Mouse (Mus musculus) regulatory T cell (primary cell): Measurements from ENCODE around the gene Tph2.

ENCODE experiments used
- in situ Hi-C: fragments of 300-600 bp; cut with MboI, MseI; formaldehyde crosslinking; loops from one replicate; pipeline ENCODE4 v1.15.1; 2025; ENCODE audit warnings: high pct_unique_total_duplicates

Tph2 gene

DNA sequence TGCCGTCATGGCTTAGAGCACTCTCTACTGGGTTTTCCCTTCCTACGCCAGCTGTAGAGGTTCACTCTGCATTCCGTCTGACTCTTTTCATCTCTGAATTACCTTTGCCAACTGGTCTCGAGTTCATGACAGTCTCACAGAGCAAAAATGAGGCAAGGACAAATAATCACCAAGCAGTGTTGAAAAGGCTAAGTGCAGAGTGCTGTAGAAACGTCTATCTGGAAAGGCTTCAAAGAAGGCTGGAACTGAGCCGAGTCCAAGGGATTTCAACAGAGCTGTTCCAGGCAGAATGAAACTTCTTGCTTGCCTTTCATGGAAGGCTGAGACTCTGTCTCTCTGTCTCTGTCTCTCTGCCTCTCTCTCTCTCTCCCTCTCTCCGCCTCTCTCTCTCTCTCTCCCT is 47.8 kb downstream of the Tph2 start:
- in situ Hi-C loops = no loop called here

DNA sequence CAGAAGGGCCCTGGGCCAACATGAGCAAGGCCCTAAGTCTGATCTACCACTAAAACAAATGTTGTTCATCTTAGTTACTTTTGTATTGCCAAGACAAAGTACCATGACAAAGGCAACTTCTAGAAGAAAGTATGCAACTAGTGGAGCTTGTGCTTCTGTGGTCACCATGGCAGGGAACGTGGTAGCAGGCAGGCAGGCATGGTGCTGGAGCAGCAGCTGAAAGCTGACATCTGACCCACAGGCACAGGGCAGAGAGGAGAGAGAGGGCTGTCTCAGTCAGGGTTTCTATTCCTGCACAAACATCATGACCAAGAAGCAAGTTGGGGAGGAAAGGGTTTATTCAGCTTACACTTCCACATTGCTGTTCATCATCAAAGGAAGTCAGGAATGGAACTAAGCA is 56.9 kb downstream of the Tph2 start:
- in situ Hi-C loops = no loop called here

DNA sequence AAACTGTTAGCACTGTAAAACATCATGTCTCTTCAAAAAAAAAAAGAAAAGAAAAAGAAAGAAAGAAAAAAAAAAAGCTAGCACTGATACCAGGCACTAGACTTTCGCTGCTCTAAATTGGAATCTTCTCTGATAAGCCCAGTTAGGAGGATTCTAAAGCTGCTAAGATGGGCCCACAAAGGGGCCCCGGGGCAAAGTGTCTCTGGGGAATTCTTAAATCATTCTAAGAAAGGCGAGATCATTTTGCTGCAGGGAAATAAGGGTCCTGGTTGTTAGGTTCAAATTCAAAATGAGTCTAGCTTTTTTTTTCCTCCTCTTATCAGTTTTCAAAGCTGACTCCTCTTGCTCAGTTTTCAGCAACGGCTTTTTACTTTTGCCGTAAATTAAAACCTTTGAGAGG is 59.3 kb downstream of the Tph2 start:
- in situ Hi-C loops = no loop called here

DNA sequence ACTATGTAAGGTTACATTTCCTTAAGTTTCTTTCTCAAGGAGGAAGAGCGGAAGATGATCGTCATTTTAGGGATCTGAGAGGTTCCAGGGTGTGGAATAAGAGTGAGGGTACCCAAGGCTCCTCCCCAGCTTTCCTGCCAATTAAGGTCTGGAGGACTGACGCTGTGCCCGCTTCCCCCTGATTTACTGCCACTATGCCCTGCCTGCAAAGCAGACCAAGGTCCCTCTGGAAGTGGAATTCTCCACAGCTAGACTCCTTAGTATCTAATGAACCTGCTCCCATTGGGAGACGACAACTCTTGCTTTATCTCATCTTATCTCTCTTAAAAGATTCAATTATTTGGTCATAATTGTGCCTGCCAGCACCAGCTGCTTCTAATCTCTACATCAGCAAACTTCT is 59.8 kb downstream of the Tph2 start:
- in situ Hi-C loops = no loop called here

DNA sequence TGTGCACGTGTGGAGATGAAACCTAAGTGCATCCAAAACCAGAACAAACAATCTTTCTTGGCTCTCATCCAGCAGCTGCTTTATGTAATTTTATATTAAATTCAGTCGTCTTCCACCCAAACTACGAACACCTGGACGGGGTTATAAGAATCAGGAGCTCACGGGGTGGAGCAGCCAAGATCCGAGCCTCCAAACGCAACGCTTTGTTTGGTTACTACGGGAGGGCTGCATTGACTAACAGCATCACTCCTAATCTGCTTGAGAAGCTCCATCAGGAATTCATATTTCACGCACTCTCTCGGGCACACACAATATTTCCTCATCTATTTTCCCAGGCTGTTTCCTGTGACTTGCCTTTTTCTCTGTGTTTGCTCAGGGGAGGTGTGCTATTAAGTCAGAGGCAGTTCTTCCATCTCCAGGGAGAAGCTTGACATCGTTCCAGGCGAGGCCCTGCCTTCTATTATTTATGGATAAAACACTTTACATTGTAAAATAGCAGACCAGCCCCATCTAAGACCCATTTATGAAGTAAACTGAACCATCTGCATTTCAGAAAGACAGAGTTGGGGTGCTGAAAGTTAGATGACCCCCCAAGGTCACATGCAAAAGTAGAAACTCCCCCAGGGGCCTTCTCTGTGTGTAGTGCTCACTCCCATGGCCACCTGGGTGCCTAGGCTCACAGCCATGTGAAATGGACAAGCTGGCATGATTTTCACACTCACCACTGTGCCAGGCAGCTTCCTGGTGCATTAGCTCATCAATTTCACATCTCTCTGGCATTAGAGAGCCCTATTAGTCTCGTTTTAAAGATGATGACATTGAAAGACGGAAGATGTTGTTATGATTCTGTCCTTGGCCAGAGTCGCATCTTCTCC is 76.9 kb downstream of the Tph2 start:
- in situ Hi-C loops = loop anchor here (5.0 kb wide), 1 partner anchor 1101 kb away; no protein-coding TSS in a partner anchor

DNA sequence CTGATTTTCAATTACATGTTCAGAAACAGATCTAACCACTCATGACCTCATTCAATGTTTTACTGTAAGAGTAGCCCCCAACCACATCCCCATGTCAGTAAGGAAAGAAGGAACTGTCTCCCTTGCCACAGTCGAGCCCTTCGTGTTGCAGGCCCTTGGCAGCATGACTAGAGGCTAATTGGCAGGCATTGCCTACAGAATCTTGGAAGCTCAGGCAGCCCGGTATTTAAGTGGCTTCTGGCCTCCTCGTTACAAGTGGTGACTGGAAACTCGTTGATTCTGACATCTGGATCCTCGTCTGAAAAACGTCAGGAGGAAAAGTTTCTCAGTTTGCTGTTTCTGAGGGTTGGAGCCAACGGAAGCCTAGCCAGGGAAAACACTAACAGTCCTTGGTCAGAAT is 80.6 kb downstream of the Tph2 start:
- in situ Hi-C loops = no loop called here

DNA sequence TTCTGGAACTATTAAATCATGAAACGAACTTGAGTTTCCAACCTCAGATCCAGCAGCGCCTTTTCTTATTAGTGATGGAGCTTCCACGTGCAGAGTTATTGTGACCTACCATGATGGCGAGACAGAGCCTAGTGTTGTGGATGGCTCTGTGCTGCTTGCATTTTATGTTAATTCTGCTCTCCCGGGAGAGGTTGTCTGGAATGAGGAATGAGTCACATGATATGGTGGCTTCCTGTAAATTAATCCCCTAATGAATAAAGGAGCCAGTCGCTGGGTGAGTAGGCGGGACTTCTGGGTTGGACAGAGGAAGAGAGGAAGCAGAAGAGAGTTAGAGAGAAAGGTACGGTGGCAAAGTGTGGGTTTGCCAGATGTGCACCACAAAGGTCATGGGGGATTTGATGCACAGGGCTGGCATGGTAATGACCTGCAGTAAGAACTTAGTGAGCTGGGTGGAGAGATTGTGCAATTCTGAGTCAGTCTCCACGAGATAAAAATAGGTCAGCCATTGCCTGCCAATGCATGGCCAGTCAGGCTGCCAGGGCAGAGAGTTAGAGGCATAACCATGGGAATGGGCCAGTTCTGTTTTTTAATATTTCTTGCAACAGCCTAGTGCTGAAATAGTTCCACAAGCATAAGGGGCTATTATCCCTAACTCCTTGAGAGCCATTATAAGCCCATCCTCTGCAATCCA is 84.8 kb downstream of the Tph2 start:
- in situ Hi-C loops = no loop called here

DNA sequence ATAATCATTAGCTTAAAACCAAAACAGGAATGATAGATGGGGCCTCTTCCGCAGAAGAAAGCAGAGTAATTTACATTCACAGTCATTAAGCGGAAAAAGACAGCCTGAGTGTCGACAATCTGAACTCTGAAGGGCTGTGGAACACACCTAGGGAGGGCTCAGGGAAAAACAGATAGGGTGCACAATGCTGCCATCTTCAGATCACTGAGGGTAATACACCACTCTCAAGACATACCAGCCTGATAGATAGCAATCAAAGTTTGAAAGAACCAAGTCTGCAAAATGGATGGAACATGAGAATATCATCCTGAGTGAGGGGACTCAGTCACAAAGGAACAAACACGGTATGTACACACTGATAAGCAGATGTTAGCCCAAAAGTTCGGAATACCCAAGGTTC is 87.7 kb downstream of the Tph2 start:
- in situ Hi-C loops = no loop called here

DNA sequence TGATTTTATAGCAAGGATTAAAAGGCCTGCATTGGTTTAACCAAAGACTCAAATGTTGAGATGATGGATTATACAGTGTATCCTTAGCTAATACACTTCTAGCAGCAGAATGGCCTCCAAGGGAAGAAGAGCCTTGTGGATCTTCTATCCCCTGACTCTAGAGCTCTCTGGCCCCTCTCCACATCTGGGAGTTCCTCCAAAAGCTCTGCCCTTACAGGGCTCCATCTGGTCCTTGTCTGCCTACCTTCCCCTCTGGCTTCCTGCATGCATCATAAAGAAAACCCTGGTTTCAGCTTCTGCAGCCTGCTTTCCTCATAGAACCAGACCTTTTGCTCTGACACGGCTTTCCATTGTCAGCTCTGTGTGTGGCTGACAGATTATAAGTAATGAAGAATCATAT is 88.6 kb downstream of the Tph2 start:
- in situ Hi-C loops = no loop called here

DNA sequence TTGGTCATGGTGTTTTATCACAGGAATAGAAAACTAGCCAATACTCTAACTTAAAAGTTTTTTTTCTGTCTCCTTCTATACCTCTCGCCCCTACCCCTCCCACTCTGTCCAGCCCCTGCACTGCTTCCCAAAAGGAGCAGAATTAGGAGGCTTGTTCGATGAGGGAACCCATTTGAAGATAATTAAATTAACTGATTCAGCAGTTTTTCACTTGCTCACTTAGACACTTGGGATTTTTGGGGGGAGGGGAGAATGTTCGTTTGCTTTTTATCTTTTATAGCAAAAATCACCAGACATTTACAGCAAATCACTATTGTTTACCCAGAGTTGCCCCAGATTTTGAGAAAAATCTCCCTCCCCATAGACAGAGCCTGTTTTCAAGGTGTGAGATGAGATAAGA is 106.6 kb downstream of the Tph2 start:
- in situ Hi-C loops = no loop called here

DNA sequence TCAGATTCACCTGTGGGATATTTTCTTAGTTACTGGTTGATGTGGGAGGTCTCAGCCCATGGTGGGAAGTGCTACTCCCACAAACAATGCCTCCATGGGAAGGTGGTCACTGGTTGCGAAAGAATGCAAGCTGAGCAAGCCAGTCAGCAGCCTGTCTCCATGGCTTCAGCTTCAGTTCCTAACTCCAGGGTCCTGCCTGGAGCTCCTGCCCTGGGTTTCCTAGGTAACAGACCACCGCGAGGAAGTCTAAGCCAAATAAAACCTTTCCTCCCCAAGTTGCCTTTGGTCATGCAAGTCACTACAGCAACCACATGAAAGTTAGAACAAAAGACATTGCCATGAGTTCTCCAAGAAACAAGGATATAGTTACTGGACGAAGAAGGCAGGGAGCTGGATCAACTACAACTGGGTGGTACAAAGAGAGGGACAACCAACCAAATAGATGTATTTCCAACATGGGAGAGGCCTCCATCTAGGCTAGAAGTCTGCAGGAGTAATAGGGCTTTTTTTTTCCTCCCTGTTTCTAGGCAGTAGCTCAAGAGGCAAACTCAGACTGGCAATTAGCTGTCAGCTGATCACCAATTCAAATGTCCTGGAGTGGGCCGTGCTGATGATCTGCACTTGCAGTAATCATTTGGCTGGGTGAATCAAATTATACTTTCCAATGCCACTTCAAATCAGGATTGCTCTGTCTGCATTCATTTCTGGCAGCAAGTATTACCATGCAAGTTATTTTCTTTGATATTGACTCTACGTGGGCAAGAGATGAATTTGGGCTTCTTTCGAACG is 115.5 kb downstream of the Tph2 start:
- in situ Hi-C loops = no loop called here

DNA sequence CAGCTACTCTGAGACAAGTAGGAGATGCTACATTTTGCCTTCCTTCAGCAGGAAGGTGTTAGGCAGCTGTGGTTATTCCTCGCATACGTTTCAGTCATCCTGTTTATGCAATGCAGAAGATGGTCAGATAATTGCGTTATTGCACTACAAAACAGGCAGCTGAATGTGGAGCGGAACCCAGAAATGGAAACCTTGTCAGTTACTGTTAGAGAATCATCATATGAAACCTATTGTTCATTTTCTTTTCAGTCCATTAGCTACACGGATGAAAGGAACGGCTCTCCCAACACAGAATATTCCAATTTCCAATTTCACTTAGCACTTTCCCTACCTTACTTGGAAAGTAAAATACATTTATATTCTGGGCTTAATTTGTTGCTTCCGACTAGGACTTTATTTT is 120.9 kb downstream of the Tph2 start:
- in situ Hi-C loops = no loop called here

DNA sequence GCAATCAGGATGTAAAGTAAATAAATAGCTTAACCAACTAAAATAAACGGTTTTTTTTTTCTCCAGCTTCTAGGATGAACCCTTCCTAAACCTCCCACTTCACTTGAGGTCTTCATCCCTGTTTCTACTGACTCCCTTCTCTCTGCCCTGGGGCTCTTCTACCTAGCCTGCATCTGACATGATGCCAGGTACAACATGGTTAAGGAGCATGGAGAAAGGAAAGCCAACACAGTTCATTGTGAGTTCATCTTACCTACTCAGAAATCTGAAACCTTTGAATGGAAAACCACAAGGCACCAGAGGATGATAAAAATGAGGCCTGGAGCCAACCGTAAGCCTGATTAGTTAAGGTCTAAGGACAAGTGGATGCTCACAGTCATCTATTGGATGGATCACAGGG is 123.3 kb downstream of the Tph2 start:
- in situ Hi-C loops = no loop called here

DNA sequence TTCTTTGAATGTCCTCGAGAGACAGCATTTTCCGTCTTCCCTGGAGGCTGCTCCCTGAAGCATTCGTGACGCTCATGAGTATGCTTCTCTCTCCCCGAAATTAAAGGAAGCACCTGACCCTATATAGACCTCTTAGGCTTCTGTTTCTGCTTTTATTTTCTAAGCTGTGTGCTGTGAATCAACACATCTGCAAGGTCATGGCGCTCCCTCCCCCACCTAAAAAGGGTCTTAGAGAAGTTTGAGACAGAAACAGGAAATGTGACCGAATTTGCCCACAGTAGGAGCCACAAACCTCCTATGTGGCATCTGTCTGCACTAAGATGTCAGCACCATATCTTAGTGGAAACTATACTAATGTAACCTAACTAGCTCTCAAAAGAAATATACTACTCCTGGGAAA is 124.1 kb downstream of the Tph2 start:
- in situ Hi-C loops = no loop called here

DNA sequence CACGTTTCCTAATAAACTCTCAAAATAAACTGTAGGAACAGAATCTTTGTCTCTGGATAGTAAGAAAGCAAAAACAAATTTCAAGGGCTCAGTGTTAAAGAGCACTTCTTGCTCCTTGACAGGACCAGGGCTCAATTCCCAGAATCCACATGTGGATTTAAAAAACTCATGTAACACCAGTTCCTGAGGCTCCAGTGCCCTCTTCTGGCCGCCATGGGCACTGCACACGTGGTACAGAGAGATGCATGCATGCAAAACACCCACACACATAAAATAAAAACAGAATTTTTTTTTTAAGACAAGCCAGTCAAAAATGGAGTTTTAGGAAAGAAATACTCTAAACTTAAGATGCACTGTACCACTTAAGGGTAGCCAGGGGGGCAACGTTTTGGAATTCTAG is 133.2 kb downstream of the Tph2 start:
- in situ Hi-C loops = no loop called here

DNA sequence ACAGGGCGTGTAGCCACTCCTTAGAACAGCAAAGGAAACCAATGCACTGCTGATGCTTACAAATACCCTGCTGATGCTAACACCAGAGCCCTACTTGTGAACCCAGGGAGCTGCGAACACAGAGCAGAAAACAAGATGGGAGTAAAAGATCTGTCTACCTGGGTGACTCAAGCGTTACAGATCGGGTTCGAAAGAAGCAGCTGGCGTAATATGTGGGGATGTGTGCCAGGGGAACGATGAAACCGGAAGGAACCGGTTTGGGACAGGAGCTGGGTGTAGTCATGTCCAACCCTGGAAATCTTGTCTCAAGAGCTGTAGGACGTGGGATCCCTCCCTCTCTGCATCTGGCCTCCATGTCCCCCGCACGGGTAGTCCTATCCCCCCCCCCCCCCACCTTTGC is 134.1 kb downstream of the Tph2 start:
- in situ Hi-C loops = no loop called here

DNA sequence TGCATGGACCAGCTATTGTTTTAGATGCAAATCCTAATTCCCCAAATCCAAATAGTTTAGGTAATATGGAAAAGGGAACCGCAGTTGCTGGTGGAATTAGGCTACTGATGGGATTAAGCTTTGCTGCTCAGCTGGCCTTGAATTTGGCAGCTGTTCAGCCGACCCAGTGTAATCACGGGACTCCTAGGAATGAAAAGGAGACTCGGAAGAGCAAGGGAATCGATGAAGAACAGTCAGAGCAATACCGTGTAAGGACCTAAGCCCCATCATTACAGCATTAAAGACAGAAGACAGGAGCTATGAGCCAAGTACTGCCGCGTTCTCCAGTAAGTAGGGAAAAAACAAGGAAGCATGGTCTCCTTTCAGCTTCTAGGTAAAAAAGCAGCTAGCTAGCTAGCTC is 134.6 kb downstream of the Tph2 start:
- in situ Hi-C loops = no loop called here

DNA sequence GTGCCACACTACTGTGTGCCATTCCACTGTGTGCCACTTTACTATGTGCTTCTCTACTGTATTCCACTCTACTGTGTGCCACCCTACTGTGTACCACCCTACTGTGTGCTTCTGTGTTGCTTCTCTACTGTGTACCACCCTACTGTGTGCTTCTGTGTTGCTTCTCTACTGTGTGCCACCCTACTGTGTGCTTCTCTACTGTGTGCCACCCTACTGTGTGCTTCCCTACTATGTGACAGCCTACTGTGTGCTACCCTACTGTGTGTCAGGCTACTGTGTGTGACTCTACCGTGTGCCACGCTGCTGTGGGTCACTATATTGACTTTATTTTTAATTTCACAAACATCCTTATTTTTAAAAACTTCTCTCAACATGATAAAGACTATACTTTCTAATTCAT is 136.3 kb downstream of the Tph2 start:
- in situ Hi-C loops = no loop called here

DNA sequence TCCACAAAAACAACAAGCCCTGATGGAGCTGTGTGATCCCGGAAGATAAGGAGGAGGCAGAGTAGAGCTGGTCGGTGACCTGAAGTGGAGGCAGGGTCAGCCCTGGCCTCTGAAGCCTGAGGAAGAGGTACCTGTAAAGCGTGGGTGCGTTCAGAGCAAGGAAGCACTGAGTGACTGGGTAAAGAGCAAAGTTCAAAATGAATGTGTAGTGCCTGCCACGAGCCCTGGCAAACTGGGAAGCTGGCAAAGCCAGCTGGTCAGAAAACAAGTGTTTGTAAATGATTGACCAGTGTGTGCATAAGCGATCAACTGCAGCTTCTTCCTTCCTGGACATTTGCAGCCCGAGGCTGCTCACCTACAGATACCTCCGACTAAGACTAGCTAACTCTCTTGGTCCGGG is 149.1 kb downstream of the Tph2 start:
- in situ Hi-C loops = no loop called here
